Mouse (Mus musculus) spleen, adult 18-20 months (tissue): ENCODE measurements around the gene Pigk.
"Not testable (repeated sequence)": the region's sequence is repeated elsewhere in the genome, so short reads cannot be mapped to it uniquely, and the experiment has no call there.

ENCODE experiments used
- DNase-seq, 2 experiments: peaks; one replicate each; pipeline ENCODE4 v3.0.0; 2022; ENCODE audit warnings: mixed read lengths in 2 of 2

Gene Pigk

DNA sequence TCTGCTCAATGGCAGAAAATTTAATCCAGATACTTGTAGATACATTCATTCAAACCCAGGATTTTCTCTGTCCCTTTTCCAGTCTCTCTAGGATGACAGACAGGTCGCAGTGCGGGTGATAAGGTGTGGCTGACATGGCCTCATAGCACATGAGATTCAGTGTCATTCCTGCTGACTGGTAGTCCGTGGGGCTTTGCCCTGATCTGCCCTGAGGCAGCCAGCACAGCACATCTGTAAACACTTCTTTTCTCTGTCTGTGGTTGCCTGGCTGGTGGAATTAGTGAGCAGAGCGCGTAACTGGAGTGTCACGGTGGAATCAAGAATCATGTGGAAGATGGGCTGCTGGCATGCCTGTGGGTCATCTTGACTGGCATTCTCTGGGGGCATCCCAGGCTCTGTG, 56.2 kb downstream of the Pigk start:
- no peak for DNase-seq

DNA sequence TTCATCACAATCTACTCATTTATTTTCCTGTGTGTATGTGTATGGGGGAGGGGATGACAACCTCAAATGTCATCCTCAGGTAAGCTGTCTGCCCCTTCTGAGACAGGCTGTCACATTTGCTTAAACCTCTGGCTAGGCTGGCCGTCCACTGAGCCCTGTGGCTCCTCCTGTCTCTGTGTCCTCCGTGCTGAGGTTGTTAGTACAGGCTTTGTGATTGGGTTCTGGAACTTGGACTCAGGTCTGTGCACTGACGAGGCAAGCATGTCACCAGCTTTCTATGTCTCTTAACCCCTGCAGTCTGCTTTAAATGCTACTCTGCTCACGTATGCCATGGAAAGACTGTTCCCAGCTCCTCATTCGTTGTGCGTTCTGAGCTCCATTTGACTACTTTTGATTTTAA, 62.5 kb downstream of the Pigk start:
- DNase-seq, result no peak

DNA sequence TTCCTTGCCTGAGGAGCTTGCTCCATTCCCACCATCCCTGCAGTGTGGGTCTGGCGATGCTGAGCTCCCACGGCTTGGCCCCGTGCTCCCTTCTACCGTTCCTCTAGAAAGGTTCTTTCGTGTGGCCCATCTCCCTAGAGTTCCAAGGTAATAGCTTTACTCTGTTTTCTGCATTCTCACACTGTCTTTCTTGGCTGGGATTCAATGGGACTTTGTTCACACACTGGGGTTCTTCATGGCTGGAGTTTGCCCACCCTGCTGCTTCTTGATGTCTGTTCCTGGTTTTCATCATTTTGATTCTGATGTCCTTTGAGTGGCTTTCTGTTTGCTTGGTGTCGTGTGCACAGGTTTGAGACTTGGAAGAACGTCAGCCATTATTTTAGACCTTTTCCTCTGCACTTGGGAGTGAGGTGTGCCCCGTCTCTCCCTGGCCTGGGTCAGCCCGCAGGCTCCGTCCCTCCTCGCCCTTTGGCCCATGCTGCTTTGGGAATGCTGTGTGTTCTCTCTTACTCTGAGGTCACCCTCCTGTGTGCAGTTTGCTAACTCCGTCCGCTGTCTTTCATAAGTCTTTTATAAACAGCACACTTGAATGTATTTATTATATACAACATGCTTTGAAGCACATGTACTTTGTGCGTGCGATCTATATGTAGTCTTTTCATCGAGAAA, 63.1 kb downstream of the Pigk start:
- DNase-seq, result no peak

DNA sequence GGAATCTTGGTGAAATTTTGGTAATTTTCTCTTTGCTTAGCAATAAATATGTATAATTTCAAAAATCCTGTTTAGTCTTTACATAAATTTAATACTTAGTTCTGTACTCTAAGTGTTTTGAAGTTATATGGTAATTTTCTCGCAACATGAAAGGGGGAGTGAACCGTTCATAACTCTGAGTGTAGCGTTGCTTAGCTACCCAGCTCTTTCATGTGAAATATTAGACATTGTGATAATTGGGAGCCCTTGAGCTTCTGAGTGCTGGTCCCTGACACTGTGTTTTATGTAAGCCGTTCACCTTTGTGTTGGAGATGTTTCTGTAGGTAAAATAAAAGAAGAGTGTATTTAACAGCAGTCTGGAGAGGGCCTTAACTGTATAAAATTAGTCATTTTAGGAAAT, 65.9 kb downstream of the Pigk start:
- DNase-seq, result no peak

DNA sequence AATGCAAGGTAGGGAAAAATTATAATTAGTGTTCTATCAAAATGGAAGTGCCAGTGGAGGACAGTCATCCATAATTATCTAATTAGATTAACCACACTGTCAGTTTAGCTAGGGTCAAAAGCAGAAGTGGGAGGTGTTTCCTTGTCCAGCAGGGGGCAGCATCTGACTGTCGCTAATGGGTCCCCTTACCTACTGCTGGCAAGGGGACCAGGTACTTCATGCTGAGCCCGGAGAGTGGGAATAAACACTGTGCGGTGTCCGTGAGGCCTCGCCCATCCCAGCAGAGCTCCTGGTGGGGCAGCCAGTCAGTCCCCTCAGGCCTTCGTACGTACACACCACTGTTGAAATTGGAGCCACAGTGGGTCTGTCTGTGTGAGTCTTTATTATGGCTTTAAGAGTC, 69.9 kb downstream of the Pigk start:
- peak; percentile 31 to 66 for DNase-seq

DNA sequence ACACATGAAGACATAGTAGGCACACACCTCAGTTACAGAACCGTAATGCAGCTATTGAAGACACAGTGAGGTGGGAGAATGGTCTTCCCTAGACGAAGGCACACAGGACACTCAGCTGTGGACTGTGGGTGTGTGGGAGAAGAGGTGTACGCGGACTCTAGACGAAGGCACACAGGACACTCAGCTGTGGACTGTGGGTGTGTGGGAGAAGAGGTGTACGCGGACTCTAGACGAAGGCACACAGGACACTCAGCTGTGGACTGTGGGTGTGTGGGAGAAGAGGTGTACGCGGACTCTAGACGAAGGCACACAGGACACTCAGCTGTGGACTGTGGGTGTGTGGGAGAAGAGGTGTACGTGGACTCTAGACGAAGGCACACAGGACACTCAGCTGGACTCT, 70.5 kb downstream of the Pigk start:
- not testable (repeated sequence) for DNase-seq

DNA sequence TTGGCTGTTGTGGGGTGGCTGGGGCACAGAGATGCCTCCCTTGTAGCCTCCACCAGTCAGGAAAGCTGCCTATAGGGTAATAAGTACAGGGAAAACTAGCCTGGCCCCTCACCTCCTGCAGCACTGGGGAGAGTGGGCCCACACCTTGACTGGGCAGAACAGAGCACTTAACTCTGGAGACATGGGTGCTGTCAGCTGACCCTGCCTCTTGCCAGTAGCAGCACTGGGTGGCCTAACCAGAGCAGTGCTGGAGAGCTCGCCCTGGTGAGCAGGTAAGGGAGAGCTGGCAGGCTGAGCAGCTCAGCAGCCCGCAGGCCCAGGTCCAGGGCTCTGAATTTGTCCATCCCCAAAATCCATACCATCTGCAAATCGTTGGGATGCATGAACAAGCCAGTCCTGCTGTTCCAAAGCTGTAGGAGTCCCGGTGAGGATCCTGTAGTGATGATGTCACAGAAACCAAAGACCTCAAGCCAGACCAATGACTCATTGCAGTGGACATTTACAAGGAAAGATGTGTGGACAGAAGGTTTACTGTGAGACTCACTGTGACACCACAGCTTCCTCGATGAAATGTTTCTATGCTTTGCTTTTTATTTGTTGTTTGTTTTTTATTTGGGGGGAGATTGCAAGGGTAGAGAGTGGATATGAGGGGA, 74.5 kb downstream of the Pigk start:
- not testable (repeated sequence) for DNase-seq

DNA sequence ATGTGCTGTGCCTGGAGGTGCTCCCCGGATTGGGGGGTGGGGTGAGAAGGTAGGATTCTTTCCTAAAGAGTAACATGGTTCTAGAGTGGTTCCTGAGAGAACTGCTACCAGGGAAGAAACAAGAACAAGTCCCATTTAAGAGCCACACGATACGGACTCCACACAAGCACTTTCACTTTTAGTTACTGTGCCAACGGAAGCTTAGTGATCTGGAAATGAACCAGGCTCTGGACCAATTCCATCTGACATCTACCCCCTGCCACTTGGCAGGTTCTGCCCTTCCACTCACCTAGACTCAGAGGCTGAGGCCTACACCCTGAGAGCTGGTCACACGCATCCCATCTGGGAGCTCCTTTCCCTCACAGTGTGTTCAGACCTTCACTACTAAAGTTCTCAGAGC, 78.7 kb downstream of the Pigk start:
- DNase-seq, result no peak

DNA sequence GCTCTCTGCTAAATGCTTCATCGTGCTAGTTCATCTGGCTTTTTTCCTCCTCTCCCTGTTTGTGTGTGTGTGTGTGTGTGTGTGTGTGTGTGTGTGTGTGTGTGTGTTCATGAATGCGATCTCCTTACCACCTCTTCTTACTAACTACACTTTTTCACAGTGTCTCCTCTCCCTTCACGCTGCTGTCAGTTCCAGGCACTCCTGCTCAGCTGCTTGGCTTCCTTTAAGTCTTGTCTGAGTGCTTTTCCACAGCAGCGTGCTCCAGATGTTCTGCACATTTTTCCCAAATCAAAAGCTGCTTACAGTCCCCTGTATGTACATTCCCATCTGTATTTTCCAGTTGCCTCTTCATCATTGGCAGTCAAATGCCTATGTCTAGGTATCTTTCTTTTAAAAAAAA, 79.1 kb downstream of the Pigk start:
- no peak for DNase-seq

DNA sequence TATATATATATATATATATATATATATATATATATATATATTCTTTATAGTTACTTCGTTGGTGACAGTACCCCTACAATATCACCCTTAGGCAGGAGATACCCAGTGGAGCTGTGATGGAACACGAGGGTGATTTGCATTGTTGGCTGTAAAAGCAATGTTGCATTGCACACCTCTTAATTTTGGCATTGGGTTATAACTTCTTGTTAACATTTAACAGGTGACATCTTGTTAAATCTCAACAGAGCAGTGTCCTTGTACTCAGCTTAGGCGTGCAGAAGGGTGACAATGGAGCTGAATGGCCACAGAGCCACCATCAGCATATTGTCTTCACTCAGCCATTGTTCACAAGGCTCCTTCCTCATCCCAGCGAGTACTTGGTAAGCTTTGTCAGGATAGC, 82.3 kb downstream of the Pigk start:
- DNase-seq, result no peak

DNA sequence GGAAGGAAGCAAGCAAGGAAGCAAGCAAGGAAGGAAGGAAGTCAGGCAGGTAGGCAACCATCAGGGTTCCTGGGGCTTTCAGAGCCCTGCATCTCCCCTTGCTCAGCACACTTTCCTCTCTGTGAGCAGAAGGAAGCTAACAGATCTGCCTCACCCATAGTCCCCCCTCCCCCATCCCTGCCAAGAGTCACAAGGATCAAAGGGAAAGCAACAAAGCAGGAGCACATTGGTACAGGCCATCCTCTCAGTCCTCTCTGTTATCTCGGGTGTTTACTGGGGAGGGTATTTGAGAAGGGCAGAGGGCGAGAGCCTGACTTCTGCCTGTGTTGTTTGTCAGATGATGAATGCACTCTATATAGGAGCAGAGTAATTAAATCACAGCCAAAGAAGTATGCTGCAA, 83.5 kb downstream of the Pigk start:
- DNase-seq, result no peak

DNA sequence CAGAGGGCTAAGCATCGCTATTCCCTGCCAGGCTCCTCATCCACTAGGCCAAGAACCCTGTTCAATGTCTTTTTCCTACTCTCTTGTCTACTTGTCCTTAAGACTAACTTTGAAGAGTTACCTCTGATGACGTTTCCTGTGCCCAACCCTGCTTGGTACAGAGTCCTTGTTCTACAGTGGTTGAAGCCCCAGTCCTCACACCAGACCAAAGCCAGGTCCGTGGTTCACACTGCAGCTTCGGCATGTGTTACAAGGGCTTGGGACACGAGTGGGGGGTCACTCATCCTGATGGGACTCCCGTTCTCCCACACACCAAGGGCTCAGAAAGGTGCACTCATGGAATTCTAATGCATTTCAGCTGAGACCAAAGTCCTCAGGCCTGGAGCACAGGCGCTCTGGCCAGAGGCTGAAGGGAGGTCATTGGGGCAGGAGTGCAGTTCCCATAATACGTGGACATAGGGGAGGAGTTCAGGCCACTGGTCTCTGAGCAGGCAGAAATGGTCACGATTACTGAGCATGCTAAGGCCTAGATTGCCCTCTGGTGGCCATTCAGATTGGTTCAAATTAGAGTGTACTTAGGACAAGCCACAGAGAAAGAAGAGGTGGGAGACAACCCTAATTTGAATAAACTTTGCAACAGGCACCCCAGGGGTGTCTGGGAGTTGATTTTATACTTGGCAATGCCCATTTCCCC, 86.0 kb downstream of the Pigk start:
- peak in 1 of 2 experiments; percentile 11 for DNase-seq

DNA sequence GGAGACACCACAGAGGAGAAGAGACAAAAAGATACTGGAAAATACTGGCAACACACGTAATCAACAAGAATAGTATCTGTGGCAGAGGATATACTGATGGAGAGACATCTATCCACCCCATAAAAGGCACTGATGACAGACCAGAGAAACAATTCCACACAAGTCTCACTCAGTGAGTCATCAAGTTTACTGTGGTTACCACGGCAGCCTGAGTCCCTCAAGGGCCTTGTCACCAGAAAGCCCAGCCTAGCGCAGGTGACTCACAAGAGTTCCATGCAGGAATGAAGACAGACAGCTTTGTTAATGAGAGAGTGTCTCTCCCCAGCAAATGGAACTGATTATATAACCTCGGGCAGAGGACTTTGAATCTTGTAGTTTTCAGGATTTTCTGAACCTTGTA, 100.0 kb downstream of the Pigk start:
- DNase-seq, result no peak

DNA sequence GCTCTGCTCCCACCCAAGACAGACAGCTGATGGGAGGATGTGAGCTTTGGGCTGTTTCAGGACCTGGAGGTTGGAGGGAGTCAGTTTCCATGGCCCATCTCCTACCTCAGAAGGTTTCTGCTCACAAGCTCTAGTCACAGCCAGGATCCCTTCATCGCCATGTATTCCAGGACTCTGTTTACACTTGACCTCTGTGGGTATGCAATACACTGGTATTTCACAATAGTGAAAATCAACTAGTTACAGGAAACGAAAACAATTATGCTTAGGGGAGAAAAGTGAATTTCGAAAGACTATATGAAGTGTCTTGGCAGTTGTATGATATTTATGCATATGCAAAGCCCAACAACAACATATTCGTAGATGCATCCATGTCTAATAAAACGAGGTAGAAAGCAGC, 101.2 kb downstream of the Pigk start:
- no peak for DNase-seq

DNA sequence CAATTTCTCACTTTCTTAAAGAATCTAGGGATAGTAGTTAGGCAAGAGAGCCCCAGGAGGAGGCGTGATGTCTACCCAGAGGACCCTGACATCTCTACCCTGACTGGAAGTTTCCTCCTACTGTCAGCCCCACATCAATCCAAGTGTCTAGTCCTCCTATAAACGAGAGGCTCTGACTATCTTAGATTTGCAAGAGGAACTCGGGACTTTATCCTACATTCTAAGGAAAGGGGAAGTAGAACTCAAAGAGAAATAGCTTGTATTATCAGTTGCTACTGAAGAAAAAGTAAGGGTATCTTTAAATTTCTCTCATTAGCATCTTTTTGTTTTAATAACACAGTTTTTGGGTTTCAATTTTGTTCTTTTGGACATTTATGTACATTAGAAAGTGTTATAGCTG, 106.5 kb downstream of the Pigk start:
- DNase-seq, result no peak

DNA sequence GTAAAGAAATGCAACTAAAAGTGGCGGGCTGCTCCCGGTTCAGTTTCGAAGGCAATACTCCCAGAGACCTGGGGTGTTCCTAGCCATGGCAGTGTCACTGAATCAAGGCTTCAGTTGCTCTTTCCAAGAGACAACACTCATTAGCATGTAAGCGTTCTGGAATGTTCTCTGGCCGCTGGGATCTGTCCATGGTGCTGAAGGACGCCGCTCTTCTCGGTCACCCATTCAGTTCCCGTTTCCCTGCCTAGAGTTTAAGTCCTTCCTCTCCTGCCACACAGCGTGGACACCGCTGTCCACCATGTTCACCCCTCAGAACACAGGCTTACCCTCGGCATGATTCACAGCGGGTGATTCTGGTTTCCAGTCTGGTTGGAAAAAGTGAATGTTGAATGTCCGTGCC, 107.3 kb downstream of the Pigk start:
- DNase-seq, result peak in 1 of 2 experiments; percentile 12

DNA sequence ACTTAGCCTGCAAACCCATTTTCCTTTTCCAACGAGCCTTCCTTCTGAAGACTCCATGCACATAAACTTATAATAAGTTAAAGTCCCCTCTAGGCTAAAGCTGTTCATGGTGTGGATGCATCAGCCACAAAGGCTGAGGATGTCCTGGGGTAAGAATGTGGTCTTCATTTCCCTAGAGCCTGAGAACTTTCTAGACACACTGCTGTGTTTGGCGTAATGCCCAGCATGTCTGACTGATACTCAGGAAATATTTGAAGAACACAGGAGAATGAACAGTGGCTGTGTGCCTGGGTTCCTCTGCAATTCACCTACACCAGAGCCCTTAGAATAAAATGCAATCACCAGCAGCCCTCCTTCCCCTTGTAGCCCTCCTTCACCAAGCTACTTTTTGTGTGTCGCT, 117.5 kb downstream of the Pigk start:
- DNase-seq, result no peak

DNA sequence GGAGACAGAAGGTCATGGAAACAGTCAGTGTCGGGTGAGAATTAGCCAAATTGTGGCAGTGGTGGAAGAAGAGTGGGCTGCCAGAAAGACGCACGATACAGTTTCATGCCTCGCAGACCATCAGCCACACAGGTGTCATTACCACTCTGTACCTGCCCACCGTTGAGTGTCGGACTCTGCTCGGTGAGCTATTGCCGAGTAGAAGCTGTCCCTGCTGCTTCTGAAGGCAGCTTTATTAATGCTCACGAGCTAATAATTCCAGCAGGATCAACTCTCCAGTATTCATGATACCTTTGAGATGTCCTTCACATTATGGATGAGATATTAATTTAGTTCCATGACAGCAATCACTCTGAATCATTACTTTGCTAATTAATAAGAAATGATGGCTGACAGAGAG, 118.1 kb downstream of the Pigk start:
- no peak for DNase-seq

DNA sequence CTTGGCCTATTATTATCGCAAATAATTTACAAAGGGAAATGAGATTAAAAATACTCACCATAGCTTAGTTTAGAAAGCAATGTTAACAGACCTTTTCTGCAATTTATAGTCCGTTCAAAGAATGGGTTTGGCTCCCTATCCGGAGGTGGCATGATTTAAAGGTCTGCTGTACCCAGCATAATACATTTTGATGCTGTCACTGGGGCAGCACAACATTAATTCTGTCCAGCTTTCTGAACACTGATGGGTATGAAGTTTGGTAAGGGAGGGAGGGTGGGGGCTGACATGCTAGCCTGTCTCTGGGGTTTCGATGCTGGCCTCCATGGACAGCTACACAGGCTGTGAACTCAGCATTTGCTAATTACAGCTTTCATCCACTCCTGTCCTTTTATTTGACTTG, 118.5 kb downstream of the Pigk start:
- no peak for DNase-seq

DNA sequence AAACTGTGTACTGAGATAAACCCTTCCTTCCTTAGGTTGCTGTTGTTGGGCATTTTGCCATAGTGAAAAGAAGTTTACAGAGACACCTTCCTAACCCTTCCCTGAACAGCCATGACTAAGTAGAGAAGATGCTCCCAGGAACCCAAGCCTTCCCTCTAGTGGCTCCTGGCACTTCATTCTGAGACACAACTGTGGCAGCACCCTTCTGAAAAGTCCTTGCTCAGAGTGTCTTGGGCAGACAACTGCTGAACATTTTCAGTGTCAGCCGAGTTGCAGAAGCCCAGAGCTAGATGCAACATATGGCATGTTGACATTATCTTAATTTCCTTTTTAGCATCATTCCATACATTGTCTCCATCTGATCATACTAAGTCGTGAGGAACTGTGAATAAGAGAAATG, 123.5 kb downstream of the Pigk start:
- DNase-seq, result no peak

DNA sequence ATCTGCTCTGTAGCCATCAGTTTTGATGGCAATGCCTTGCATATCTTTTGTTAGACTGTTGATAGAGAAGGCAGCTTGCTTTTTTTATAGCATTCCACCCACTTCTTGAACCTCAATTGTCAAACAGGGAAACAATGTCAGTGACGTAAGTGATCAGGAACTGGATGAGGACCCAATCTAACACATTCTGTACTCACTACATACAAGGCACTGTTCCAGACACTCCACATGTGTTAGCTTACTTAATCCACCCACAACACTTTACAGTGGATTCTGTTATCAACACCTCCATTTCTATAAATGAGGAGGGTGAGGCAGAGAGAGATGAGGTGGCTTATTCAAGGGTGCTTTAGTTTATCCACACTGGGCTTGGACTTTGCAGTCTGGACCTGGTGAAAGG, 124.0 kb downstream of the Pigk start:
- DNase-seq, result no peak

DNA sequence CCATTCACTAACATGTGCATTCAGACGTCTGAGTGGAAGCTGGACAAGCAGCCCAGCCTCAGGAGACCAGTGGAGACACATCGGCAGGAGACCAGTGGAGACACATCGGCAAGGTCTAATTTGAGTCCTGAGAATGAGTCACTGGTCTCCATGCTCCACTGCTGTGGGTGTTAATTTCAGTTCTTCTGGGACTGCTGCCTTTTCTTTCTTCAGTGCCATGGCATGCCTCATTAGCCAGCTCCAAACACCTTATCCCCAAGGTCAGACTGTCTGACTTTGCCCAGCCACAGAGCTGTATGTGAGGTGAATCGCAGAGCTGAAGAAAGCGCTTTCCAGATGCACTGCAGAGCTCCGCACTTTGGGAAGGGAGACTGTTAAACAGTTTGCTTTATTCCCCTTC, 127.4 kb downstream of the Pigk start:
- DNase-seq, result no peak

DNA sequence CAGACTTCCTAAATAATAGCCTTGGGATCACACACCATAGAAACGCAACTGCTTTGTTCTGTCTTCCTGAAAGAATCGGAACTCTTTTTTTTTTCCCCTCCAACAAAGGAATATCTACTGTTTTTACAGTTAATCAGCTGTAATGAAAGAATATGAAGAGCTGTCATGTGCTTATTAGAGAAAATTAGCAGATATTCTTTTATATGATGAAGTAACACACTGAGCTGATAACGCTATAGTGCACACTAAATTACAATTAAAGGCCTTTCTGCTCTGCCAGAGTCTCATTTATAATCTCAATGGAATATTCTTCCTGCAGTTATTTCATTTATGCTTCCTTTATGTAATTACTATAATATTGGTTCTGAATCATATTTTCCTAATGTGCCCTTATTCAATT, 128.7 kb downstream of the Pigk start:
- no peak for DNase-seq

DNA sequence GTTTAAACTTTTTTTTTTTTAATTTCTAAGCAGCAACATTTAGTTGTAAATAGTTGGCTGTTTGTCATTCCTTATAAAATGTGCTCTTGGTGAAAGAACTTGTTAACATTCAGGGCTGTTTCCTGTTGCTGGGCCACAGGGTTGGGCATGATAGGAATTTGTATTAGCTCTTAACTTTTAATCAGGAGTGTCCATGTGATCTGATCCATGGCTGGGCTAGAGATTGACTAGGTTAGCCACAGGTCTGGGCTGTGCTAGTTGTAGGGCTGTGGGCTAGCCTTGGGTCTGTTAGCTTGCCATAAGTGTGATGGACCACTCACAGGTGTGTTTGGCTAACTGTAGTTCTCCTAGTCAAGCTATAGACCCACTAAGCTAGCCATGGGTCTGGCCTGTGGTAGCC, 130.0 kb downstream of the Pigk start:
- DNase-seq, result no peak
